Mouse (Mus musculus): Measurements from ENCODE around the gene Rnft2. TPM values are rescaled to one million over a fixed set of nuclear protein-coding genes. Genes with fewer than 3 reads are reported as not detected.

Rnft2 gene
- polyA plus RNA-seq, 1 experiment: 2.0 TPM

DNA sequence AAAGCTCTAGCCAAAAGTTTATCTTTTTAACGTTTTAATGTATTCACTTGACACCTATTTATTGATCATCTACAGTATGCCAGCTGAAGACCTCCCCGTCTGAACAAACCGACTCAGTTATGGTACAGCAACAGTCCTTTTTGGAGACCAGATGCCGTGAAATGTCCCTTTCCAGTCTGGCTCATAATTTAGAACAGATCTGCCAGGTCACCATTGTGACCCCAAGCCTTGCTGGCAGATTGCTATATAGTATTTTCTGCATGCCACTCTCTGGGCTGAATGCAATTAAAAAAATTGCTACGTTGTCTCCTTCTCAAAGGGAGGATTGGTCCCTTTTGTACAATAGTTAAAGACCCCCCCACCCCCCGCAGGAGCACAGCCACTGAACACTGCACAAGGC is 56.6 kb downstream of the Rnft2 start:
- no peak for DNase-seq
- no peaks in the 10 kb centered on the region for H3K4me1 ChIP-seq (replicated peaks; ENCODE audit: control insufficient read depth, insufficient read depth, low read length)
- no peak overlapping the region for H3K4me3 ChIP-seq (ENCODE audit: control insufficient read depth, insufficient read depth, low read length)
- H3K27ac ChIP-seq (ENCODE audit: control insufficient read depth, insufficient read depth, low read length): no peak overlapping the region
- 80% methylated on average over 6 of the region's 6 CpGs for WGBS
- TF ChIP-seq CTCF (IDR thresholded peaks at IDR 0.05; ENCODE audit: borderline replicate concordance, control insufficient read depth, extremely low read depth, insufficient read depth, low read length, poor library complexity): no peak
- TF ChIP-seq POLR2A (IDR thresholded peaks at IDR 0.05; ENCODE audit: control insufficient read depth, extremely low read depth, insufficient read depth, low read length, poor library complexity): no peak
- H3K36me3 ChIP-seq (ENCODE audit: control insufficient read depth, insufficient read depth, low read length): no peaks in the 10 kb centered on the region
- H3K27me3 ChIP-seq (ENCODE audit: control insufficient read depth, insufficient read depth, low read length): no peaks in the 10 kb centered on the region

DNA sequence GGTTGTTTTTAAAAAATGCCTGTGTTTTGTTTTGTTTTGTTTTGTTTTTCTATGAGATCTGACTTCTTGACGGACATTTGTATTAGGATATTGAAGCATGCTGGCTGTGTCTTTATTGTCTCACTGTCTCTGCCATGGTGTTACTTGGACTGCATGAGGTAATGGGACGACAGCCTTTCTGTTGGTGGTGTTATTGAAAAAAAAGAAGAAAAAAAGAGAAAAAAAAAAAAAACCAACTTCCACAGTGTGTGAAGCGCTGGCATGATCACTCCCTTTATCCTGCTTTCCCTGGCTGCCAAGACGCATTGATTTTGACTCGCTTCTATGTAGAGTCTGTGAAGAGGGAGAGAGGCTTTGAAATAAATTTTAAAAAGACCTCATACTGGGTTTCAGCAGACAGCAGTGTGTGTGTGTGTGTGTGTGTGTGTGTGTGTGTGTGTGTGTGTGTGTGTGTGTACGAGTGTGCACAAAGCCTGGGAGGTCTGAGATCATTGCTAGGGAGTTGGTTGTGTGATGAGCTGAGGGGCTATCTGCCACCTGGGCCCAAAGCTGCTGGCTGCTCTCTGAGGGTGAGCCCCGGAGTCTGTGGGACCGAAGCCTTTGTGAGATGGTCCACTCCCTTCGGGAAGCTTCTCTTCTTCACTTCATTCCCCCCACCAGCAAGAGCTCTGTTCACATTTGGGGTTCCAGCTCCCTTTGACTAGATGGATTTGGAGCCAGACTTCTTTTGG is 57.8 kb downstream of the Rnft2 start:
- Histone ChIP-seq H3K27me3 (ENCODE audit: control insufficient read depth, insufficient read depth, low read length) (no peaks in the 10 kb centered on the region), H3K4me3 (ENCODE audit: control insufficient read depth, insufficient read depth, low read length) (no peak overlapping the region), H3K36me3 (ENCODE audit: control insufficient read depth, insufficient read depth, low read length) (no peaks in the 10 kb centered on the region), H3K4me1 (replicated peaks; ENCODE audit: control insufficient read depth, insufficient read depth, low read length) (no peaks in the 10 kb centered on the region), H3K27ac (ENCODE audit: control insufficient read depth, insufficient read depth, low read length) (no peak overlapping the region)
- no peak for DNase-seq
- TF ChIP-seq POLR2A (IDR thresholded peaks at IDR 0.05; ENCODE audit: control insufficient read depth, extremely low read depth, insufficient read depth, low read length, poor library complexity) (no peak), CTCF (IDR thresholded peaks at IDR 0.05; ENCODE audit: borderline replicate concordance, control insufficient read depth, extremely low read depth, insufficient read depth, low read length, poor library complexity) (no peak)
- WGBS: 86% methylated on average over 9 of the region's 9 CpGs

- Histone ChIP-seq H3K27ac (ENCODE audit: control insufficient read depth, insufficient read depth, low read length) (no peak overlapping the region), H3K36me3 (ENCODE audit: control insufficient read depth, insufficient read depth, low read length) (no peaks in the 10 kb centered on the region), H3K4me3 (ENCODE audit: control insufficient read depth, insufficient read depth, low read length) (no peak overlapping the region), H3K27me3 (ENCODE audit: control insufficient read depth, insufficient read depth, low read length) (peaks cover 8% of the 10 kb centered on the region), H3K4me1 (replicated peaks; ENCODE audit: control insufficient read depth, insufficient read depth, low read length) (no peaks in the 10 kb centered on the region)
- no peak for DNase-seq
- TF ChIP-seq CTCF (IDR thresholded peaks at IDR 0.05; ENCODE audit: borderline replicate concordance, control insufficient read depth, extremely low read depth, insufficient read depth, low read length, poor library complexity): no peak
- TF ChIP-seq POLR2A (IDR thresholded peaks at IDR 0.05; ENCODE audit: control insufficient read depth, extremely low read depth, insufficient read depth, low read length, poor library complexity): no peak
- 78% methylated on average over 7 of the region's 7 CpGs for WGBS
Observed at GRCm38 (mm10) chr5:118177640-118178039, 67.3 kb downstream of the Rnft2 start.

GRCm38 (mm10) chr5:118175137-118175536 is 69.8 kb downstream of the Rnft2 start:
- WGBS: 56% methylated on average over 2 of the region's 2 CpGs
- DNase-seq: no peak
- H3K27me3 ChIP-seq (ENCODE audit: control insufficient read depth, insufficient read depth, low read length): peaks cover 19% of the 10 kb centered on the region
- H3K4me3 ChIP-seq (ENCODE audit: control insufficient read depth, insufficient read depth, low read length): no peak overlapping the region
- no peak overlapping the region for H3K27ac ChIP-seq (ENCODE audit: control insufficient read depth, insufficient read depth, low read length)
- no peaks in the 10 kb centered on the region for H3K36me3 ChIP-seq (ENCODE audit: control insufficient read depth, insufficient read depth, low read length)
- H3K4me1 ChIP-seq (replicated peaks; ENCODE audit: control insufficient read depth, insufficient read depth, low read length): peaks cover 8% of the 10 kb centered on the region
- TF ChIP-seq CTCF (IDR thresholded peaks at IDR 0.05; ENCODE audit: borderline replicate concordance, control insufficient read depth, extremely low read depth, insufficient read depth, low read length, poor library complexity) (no peak), POLR2A (IDR thresholded peaks at IDR 0.05; ENCODE audit: control insufficient read depth, extremely low read depth, insufficient read depth, low read length, poor library complexity) (no peak)

DNA sequence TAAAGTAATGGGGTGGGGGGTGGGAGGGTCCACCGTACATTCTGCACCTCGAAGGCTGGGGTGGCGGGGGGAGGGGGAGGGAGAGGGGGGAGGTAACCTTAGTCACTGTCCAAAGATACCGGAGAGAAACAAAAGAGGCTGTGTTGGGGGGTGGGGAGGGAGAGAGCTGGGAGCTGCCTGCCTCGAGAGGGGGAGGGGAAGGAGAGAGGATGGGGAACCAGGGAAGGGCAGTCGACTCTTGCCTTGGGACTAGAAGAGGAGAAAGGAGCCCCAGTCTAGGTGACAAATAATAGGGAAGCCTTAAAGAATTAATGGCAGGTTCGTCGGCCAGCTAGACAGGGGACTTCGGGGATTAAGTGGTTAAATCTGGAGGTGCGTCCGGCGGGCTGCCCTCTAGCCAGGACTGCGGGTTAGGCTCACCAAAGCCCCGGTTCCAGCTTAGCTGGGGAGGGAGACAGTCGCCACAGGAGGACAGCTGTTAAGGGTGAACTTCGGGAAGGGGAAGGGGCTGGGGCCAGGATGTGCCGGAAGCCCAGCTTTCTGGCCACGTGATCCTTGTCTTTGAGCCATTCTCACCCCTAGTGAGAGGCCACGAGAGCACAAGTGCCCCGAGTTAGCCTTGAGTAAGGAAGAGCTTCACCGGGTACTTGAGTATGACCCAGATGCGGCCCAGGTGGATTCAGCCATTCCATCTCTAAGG is 70.5 kb downstream of the Rnft2 start:
- peaks cover 14% of the 10 kb centered on the region for H3K4me1 ChIP-seq (replicated peaks; ENCODE audit: control insufficient read depth, insufficient read depth, low read length)
- DNase-seq: no peak
- peaks cover 21% of the 10 kb centered on the region for H3K27me3 ChIP-seq (ENCODE audit: control insufficient read depth, insufficient read depth, low read length)
- H3K27ac ChIP-seq (ENCODE audit: control insufficient read depth, insufficient read depth, low read length): no peak overlapping the region
- H3K4me3 ChIP-seq (ENCODE audit: control insufficient read depth, insufficient read depth, low read length): no peak overlapping the region
- 6% methylated on average over 22 of the region's 22 CpGs for WGBS
- no peaks in the 10 kb centered on the region for H3K36me3 ChIP-seq (ENCODE audit: control insufficient read depth, insufficient read depth, low read length)
- TF ChIP-seq POLR2A (IDR thresholded peaks at IDR 0.05; ENCODE audit: control insufficient read depth, extremely low read depth, insufficient read depth, low read length, poor library complexity) (no peak), CTCF (IDR thresholded peaks at IDR 0.05; ENCODE audit: borderline replicate concordance, control insufficient read depth, extremely low read depth, insufficient read depth, low read length, poor library complexity) (no peak)

GRCm38 (mm10) chr5:118172078-118172723 is 72.7 kb downstream of the Rnft2 start:
- H3K4me3 ChIP-seq (ENCODE audit: control insufficient read depth, insufficient read depth, low read length): peak overlapping the region; percentile 39
- no peak for DNase-seq
- H3K27me3 ChIP-seq (ENCODE audit: control insufficient read depth, insufficient read depth, low read length): peaks cover 29% of the 10 kb centered on the region
- WGBS: 2% methylated on average over 27 of the region's 27 CpGs
- H3K36me3 ChIP-seq (ENCODE audit: control insufficient read depth, insufficient read depth, low read length): no peaks in the 10 kb centered on the region
- TF ChIP-seq CTCF (IDR thresholded peaks at IDR 0.05; ENCODE audit: borderline replicate concordance, control insufficient read depth, extremely low read depth, insufficient read depth, low read length, poor library complexity): no peak
- no peak for TF ChIP-seq POLR2A (IDR thresholded peaks at IDR 0.05; ENCODE audit: control insufficient read depth, extremely low read depth, insufficient read depth, low read length, poor library complexity)
- no peak overlapping the region for H3K27ac ChIP-seq (ENCODE audit: control insufficient read depth, insufficient read depth, low read length)
- H3K4me1 ChIP-seq (replicated peaks; ENCODE audit: control insufficient read depth, insufficient read depth, low read length): peaks cover 17% of the 10 kb centered on the region
